Mouse (Mus musculus): ENCODE results near the gene Bend7. TPM values are rescaled to one million over a fixed set of nuclear protein-coding genes. Genes with fewer than 3 reads are reported as not detected.

The Bend7 gene
- polyA plus RNA-seq, 1 experiment from 2014 or later: 2.7 TPM

DNA sequence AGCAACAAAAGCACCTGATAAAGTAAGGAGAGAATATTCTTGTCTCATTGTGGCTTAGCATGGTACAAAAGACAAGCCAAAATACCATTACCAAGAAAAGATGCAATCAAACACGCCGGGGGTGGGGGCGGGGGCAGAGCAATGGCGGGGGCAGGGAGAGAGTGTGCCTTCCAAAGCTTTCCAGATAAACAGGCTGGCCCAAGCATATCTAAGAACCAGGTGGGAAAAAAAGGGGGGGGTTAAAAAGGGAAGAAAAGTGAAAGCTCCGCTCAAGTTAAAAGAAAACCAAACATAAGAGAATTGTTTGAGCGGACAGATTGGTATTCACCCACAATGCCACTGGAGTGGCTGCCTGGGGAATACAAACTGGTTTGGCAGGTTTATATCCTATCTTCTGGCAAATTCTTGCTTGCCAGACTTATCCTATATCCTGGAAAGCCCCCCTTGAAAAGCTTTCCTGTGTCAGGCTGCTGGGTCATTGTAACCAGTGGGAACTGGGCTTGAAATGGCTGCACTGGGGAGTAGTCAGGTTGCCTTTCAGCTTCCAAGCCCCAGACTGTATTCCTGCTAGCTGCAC is 111.9 kb downstream of the Bend7 start:
- WGBS: 80% methylated on average over 6 of the region's 6 CpGs
- H3K4me1 ChIP-seq (replicated peaks; ENCODE audit: control insufficient read depth, insufficient read depth, low read length): no peaks in the 10 kb centered on the region
- H3K9ac ChIP-seq (replicated peaks; ENCODE audit: low read depth, low read length): no peak overlapping the region
- no peaks in the 10 kb centered on the region for H3K9me3 ChIP-seq (ENCODE audit: control insufficient read depth, low read length)
- H3K27ac ChIP-seq (ENCODE audit: low read length): no peak overlapping the region
- H3K4me3 ChIP-seq (replicated peaks; ENCODE audit: low read length): no peak overlapping the region
- no peaks in the 10 kb centered on the region for H3K36me3 ChIP-seq (ENCODE audit: control insufficient read depth, insufficient read depth)
- no peak for ATAC-seq
- H3K27me3 ChIP-seq (replicated peaks; ENCODE audit: control insufficient read depth, insufficient read depth, low read length): no peaks in the 10 kb centered on the region
- H3K4me2 ChIP-seq (ENCODE audit: low read length): no peak overlapping the region

DNA sequence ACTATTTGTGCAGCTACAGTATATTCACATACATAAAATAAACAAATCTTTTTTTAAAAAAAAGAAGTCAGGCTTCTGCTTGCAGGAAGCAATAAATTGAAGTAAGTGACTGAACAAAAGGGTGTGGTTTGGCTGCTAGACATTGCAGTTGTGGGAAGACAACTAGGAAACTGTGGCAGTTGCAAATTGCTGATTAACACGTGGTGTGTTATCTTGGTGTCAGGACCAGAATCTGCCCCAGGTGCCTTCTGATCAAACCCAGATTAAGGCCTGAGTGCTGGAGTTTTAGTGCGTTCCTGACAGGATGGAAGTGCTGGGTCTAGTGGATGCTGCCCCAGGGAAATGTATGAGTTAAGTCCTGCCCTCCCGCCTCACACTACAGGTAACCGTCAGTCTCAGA is 113.9 kb downstream of the Bend7 start:
- Histone ChIP-seq H3K9me3 (ENCODE audit: control insufficient read depth, low read length) (no peaks in the 10 kb centered on the region), H3K4me1 (replicated peaks; ENCODE audit: control insufficient read depth, insufficient read depth, low read length) (no peaks in the 10 kb centered on the region), H3K27ac (ENCODE audit: low read length) (no peak overlapping the region), H3K36me3 (ENCODE audit: control insufficient read depth, insufficient read depth) (no peaks in the 10 kb centered on the region), H3K9ac (replicated peaks; ENCODE audit: low read depth, low read length) (no peak overlapping the region), H3K4me3 (replicated peaks; ENCODE audit: low read length) (no peak overlapping the region), H3K27me3 (replicated peaks; ENCODE audit: control insufficient read depth, insufficient read depth, low read length) (no peaks in the 10 kb centered on the region), H3K4me2 (ENCODE audit: low read length) (no peak overlapping the region)
- WGBS: 90% methylated on average over 4 of the region's 4 CpGs
- no peak for ATAC-seq

DNA sequence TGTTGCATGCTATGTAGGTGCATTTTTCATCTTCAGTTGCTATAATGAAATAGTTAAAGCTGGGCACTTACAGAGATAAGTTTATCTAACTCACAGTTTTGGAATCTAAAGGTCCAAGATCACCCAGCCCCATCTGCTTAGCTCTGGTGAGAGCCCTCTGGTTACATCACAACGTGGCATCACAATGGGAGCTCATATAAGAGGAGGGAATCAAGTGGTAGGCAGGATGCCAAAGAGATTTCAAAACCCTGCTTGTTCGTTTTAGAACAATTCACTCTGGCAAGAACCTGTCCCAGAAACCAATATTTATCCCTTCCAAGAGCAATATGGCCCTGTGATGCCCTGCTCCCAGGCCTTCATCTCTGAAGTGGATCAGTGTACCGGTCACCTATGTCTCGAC is 114.5 kb downstream of the Bend7 start:
- Histone ChIP-seq H3K27ac (ENCODE audit: low read length) (no peak overlapping the region), H3K4me1 (replicated peaks; ENCODE audit: control insufficient read depth, insufficient read depth, low read length) (no peaks in the 10 kb centered on the region), H3K9ac (replicated peaks; ENCODE audit: low read depth, low read length) (no peak overlapping the region), H3K9me3 (ENCODE audit: control insufficient read depth, low read length) (no peaks in the 10 kb centered on the region), H3K4me3 (replicated peaks; ENCODE audit: low read length) (no peak overlapping the region), H3K4me2 (ENCODE audit: low read length) (no peak overlapping the region), H3K36me3 (ENCODE audit: control insufficient read depth, insufficient read depth) (no peaks in the 10 kb centered on the region), H3K27me3 (replicated peaks; ENCODE audit: control insufficient read depth, insufficient read depth, low read length) (no peaks in the 10 kb centered on the region)
- ATAC-seq: no peak
- 71% methylated on average over 4 of the region's 4 CpGs for WGBS

DNA sequence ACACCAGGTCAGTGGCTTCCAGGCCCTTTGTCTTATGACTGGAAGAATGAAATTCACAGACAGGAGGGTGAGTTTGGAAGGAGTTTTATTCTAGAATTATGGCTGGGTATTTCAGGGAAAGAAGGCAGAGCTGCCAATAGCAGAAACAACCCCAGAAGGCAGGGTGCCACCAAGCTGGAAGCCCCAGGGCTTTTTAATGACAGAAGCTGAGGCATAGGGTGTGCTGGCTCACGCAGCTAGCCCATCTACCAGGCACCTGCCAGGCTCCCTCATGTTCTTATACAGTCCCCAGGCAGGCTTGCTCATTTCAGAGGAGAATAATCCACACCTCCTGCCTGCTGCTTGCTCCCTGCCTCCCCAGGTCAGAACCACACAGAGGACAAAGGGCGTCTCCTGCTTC is 131.8 kb downstream of the Bend7 start:
- Histone ChIP-seq H3K9ac (replicated peaks; ENCODE audit: low read depth, low read length) (no peak overlapping the region), H3K4me1 (replicated peaks; ENCODE audit: control insufficient read depth, insufficient read depth, low read length) (no peaks in the 10 kb centered on the region)
- 70% methylated on average over 2 of the region's 2 CpGs for WGBS

More for the DNA sequence above, 131.8 kb downstream of the Bend7 start:
- no peaks in the 10 kb centered on the region for H3K9me3 ChIP-seq (ENCODE audit: control insufficient read depth, low read length)
- H3K27ac ChIP-seq (ENCODE audit: low read length): no peak overlapping the region
- no peaks in the 10 kb centered on the region for H3K36me3 ChIP-seq (ENCODE audit: control insufficient read depth, insufficient read depth)
- H3K4me3 ChIP-seq (replicated peaks; ENCODE audit: low read length): no peak overlapping the region
- ATAC-seq: 0 out of 2 replicates have a peak, but pooled peaks have one; percentile 57
- H3K4me2 ChIP-seq (ENCODE audit: low read length): no peak overlapping the region
- no peaks in the 10 kb centered on the region for H3K27me3 ChIP-seq (replicated peaks; ENCODE audit: control insufficient read depth, insufficient read depth, low read length)

Other genes starting within 250 kb of the Bend7 start
- gene Prpf18, start 65.7 kb upstream of the Bend7 start, polyA plus RNA-seq (2015; fragmentation: Nextera tagmentation; extraction: Ambion mirVana): 59.6 and 64.2 TPM in 2 replicates
- gene Sephs1, start 163.7 kb downstream of the Bend7 start, polyA plus RNA-seq (2015; fragmentation: Nextera tagmentation; extraction: Ambion mirVana): 77.4 and 85.6 TPM in 2 replicates
- 47.6 and 58.1 TPM in 2 replicates for gene Phyh, start 201.2 kb downstream of the Bend7 start, polyA plus RNA-seq (2015; fragmentation: Nextera tagmentation; extraction: Ambion mirVana)